Mouse (Mus musculus) stomach, postnatal 0 days (tissue): Measurements from ENCODE around the gene Zdhhc13.

ENCODE experiments used
- CTCF ChIP-seq: IDR thresholded peaks from 2 replicates; pipeline ENCODE4 v1.5.1; 2016; ENCODE audit warnings: antibody characterized with exemption, low read depth, mild to moderate bottlenecking, moderate library complexity
- EP300 ChIP-seq: optimal IDR thresholded peaks from 2 replicates; pipeline ENCODE3; 2016; ENCODE audit warnings: antibody characterized with exemption

DNA sequence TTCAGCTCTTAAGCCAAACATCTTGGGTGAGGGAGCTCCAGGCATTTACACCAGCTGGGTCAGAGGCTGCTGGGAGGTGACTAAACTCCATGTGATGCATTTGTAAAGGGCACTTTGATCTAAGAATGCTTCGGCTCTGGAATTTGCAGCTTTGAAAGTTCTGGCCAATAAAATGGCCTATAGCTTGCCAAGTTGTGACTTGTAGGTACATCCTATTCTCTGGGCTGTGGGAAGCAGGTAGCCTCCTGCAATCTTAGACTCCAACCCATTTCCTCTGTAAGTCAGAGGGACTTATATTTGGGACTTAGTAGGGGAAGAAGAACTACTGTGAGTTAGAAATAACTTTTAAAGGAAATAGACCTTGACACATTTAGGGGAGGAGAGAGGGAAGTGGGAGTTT, 72.1 kb downstream of the Zdhhc13 start:
- TF ChIP-seq EP300 = no peak
- TF ChIP-seq CTCF = no peak
